Mouse (Mus musculus) embryonic facial prominence, embryonic 13.5 days (tissue): ENCODE measurements around the gene OR5BS1P. TPM values are rescaled to one million over a fixed set of nuclear protein-coding genes. Genes with fewer than 3 reads are reported as not detected.

ENCODE experiments used
- ATAC-seq: fragments of 200-750 bp; cut with Nextera tagmentation; 2 replicates; pipeline ENCODE4 v1.8.0; 2017; ENCODE audit warnings: low read depth; ENCODE audit not compliant: insufficient number of reproducible peaks, insufficient read depth, low FRiP score, low TSS enrichment
- H3K27ac ChIP-seq: fragments of 300-500 bp; sonication (generic); 2 replicates; pipeline ENCODE4 v1.5.1; 2015; ENCODE audit warnings: moderate library complexity, mild to moderate bottlenecking, inconsistent platforms
- H3K27me3 ChIP-seq: fragments of 300-500 bp; sonication (generic); 2 replicates; pipeline ENCODE4 v1.6.1; 2015; ENCODE audit warnings: mild to moderate bottlenecking, inconsistent platforms
- H3K36me3 ChIP-seq: fragments of 300-500 bp; sonication (generic); 2 replicates; pipeline ENCODE4 v1.6.1; 2015; ENCODE audit warnings: mild to moderate bottlenecking, inconsistent platforms
- H3K4me1 ChIP-seq: fragments of 300-500 bp; sonication (generic); 2 replicates; pipeline ENCODE4 v1.6.1; 2015; ENCODE audit warnings: inconsistent platforms
- H3K4me2 ChIP-seq: fragments of 300-500 bp; sonication (generic); 2 replicates; pipeline ENCODE4 v1.6.1; 2015; ENCODE audit warnings: moderate library complexity, mild to moderate bottlenecking, inconsistent platforms
- H3K4me3 ChIP-seq: fragments of 300-500 bp; sonication (generic); 2 replicates; pipeline ENCODE4 v1.5.1; 2015; ENCODE audit warnings: mild to moderate bottlenecking, inconsistent platforms
- H3K9ac ChIP-seq: fragments of 300-500 bp; sonication (generic); 2 replicates; pipeline ENCODE4 v1.6.1; 2015; ENCODE audit warnings: mild to moderate bottlenecking, inconsistent platforms
- H3K9me3 ChIP-seq: fragments of 300-500 bp; sonication (generic); 2 replicates; pipeline ENCODE4 v1.6.1; 2016; ENCODE audit warnings: inconsistent platforms
- WGBS: fragments of 180-500 bp; shearing (Covaris S2); methylation state at CpG from one replicate; pipeline ENCODE4 v1.1.7; 2015; ENCODE audit warnings: mixed read lengths; 5-methylcytosine and 5-hydroxymethylcytosine counted together
- microRNA-seq: library from miRNA; unstranded; fragments of <30 nt; microRNA quantifications from one replicate; pipeline ENCODE4, GENCODE M21; 2016
- polyA plus RNA-seq: library from polyadenylated mRNA; unstranded; fragments of >200 nt; fragmentation: Nextera tagmentation; extraction: Ambion mirVana; gene quantifications from 2 replicates; pipeline ENCODE4 v1.2.1, GENCODE M21; 2015

Gene OR5BS1P
- polyA plus RNA-seq, 1 experiment from 2014 or later: not detected

DNA sequence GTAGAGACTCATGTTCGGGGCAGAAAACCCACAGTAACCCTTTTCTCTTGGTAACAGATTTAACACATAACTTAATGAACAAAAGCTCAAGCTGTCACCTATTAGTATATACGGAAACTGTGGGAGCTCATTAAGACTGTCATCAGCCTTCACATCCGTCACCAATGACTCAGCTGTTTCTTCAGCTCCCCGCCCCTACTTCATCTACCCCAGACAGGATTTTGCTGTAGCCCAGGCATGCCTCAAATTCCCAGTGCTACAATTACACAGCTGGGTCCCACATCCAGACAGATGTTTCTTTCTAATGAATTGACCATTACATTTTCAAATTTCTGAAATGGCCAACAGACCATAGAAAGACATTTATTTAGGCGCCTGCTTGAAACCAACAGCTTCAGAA, 56.4 kb downstream of the OR5BS1P start:
- H3K27me3 ChIP-seq: no peaks in the 10 kb centered on the region
- H3K9ac ChIP-seq: no peak overlapping the region
- no peak for ATAC-seq
- no peaks in the 10 kb centered on the region for H3K4me1 ChIP-seq
- no peak overlapping the region for H3K4me2 ChIP-seq
- no peak overlapping the region for H3K4me3 ChIP-seq
- no peak overlapping the region for H3K27ac ChIP-seq
- 75% methylated on average over 5 of the region's 5 CpGs for WGBS
- peaks cover 95% of the 10 kb centered on the region for H3K36me3 ChIP-seq
- H3K9me3 ChIP-seq: no peaks in the 10 kb centered on the region

DNA sequence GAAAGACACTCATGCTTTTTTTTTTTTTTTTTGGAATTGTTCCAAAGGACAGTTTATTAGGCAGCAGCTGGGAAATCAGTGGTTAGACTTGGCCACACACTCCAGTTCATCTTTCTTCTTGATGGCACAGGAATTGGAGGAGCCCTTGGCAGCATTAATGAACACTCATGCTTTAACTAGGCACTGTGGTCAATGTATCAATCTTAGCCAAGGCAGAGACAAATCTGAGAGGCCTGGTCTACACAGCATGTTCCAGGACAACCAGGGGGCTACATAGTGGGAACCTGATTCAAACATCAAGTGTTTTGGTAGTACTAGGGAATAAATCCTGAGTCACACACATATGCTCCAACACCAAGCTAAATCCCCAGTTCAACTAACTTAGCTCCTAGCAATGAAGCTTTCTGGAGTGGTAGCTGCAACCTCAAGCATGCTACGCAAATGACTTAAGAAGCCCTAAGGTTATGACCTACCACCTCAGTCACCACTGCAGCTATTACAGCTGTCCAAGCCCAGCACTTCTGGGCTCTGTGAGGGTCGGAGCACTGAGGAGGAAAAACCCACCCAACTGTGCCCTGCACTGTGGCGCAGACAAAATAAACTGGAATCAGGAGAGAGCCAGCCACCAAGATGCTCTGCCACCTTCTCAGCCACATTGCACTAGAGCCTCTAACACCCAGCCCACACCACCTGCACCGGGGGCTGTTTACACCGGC, 57.5 kb downstream of the OR5BS1P start:
- Histone ChIP-seq H3K4me1 (peaks cover 1% of the 10 kb centered on the region), H3K9me3 (no peaks in the 10 kb centered on the region), H3K9ac (no peak overlapping the region), H3K27me3 (no peaks in the 10 kb centered on the region), H3K4me3 (no peak overlapping the region), H3K27ac (no peak overlapping the region), H3K4me2 (no peak overlapping the region), H3K36me3 (peaks cover 93% of the 10 kb centered on the region)
- 95% methylated on average over 5 of the region's 5 CpGs for WGBS
- no peak for ATAC-seq

DNA sequence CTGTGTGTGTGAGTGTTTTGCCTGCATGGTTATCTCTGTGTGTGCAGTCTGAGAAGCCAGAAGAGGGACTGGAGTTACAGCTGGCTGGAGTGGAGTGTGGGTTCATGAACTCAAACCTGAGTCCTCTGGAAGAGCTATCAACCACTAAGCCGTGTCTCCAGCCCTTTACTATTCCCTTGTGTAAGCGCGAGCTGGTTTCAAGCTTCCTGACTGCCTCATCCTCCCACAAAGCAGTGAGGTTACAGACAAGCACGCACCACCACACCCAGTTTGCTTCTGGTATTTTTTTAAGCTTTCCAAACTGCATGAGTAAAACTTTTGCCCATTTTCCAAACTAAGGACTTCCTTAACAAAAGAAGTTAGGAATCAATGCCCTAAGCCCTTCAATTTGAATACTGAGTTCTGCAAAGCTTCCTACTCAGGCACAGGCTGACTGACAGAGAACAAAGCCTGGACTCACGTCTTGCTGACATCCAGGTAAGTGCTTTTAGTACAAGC, 58.4 kb downstream of the OR5BS1P start:
- no peak overlapping the region for H3K27ac ChIP-seq
- H3K9ac ChIP-seq: no peak overlapping the region
- WGBS: 88% methylated on average over 5 of the region's 5 CpGs
- peaks cover 9% of the 10 kb centered on the region for H3K4me1 ChIP-seq
- H3K27me3 ChIP-seq: no peaks in the 10 kb centered on the region
- no peak overlapping the region for H3K4me2 ChIP-seq
- no peak for ATAC-seq
- no peak overlapping the region for H3K4me3 ChIP-seq
- H3K9me3 ChIP-seq: no peaks in the 10 kb centered on the region
- peaks cover 86% of the 10 kb centered on the region for H3K36me3 ChIP-seq

Small RNA genes within 50 kb of the gene (microRNA-seq; reads per million reads assigned to microRNA genes)
- gene Mir1291: not detected

Other genes starting within 250 kb of the OR5BS1P start
- gene Gm44579, start 248.9 kb upstream of the OR5BS1P start, polyA plus RNA-seq: not detected in 2 replicates
- gene Olfr287, start 248.8 kb upstream of the OR5BS1P start, polyA plus RNA-seq: not detected in 2 replicates
- gene Olfr286, start 235.4 kb upstream of the OR5BS1P start, polyA plus RNA-seq: not detected in 2 replicates
- gene H1fnt, start 212.6 kb upstream of the OR5BS1P start, polyA plus RNA-seq: not detected in 2 replicates
- gene Zfp641, start 173.7 kb upstream of the OR5BS1P start, polyA plus RNA-seq: 0.90 and 1.4 TPM in 2 replicates
- not detected in 2 replicates for gene Olfr285, start 152.5 kb upstream of the OR5BS1P start, polyA plus RNA-seq
- 0.22 and 0.59 TPM in 2 replicates for gene Olfr284, start 128.9 kb upstream of the OR5BS1P start, polyA plus RNA-seq
- not detected in 2 replicates for gene Olfr283, start 89.0 kb upstream of the OR5BS1P start, polyA plus RNA-seq
- gene Olfr282, start 38.7 kb upstream of the OR5BS1P start, polyA plus RNA-seq: not detected in 2 replicates
- gene Olfr281, start 17.3 kb upstream of the OR5BS1P start, polyA plus RNA-seq: 0.22 TPM in 1 of 2 replicates, not detected in the other
- gene Lalba, start 12.8 kb downstream of the OR5BS1P start, polyA plus RNA-seq: not detected in 2 replicates
- gene Olfr279, start 22.5 kb downstream of the OR5BS1P start, polyA plus RNA-seq: not detected in 2 replicates
- 139 and 142 TPM in 2 replicates for gene Kansl2, start 64.4 kb downstream of the OR5BS1P start, polyA plus RNA-seq
- gene Ccnt1, start 101.0 kb downstream of the OR5BS1P start, polyA plus RNA-seq: 63.1 and 66.2 TPM in 2 replicates
- not detected in 2 replicates for gene 4930415O20Rik, start 101.1 kb downstream of the OR5BS1P start, polyA plus RNA-seq
- gene Adcy6, start 140.2 kb downstream of the OR5BS1P start, polyA plus RNA-seq: 11.7 and 19.5 TPM in 2 replicates
- gene Cacnb3, start 160.9 kb downstream of the OR5BS1P start, polyA plus RNA-seq: 55.6 and 55.7 TPM in 2 replicates
- 34.5 and 35.4 TPM in 2 replicates for gene Ddx23, start 193.0 kb downstream of the OR5BS1P start, polyA plus RNA-seq
- 0.50 and 0.59 TPM in 2 replicates for gene Rnd1, start 207.6 kb downstream of the OR5BS1P start, polyA plus RNA-seq
- gene Ccdc65, start 238.3 kb downstream of the OR5BS1P start, polyA plus RNA-seq: 0.94 and 1.3 TPM in 2 replicates